Mouse (Mus musculus) frontal cortex, postnatal 14 days (tissue): ENCODE measurements around the gene Sipa1.

ENCODE experiments used
- DNase-seq, 2 experiments: peaks; one replicate each; pipeline ENCODE4 v3.0.0; 2022; ENCODE audit warnings: low spot score in 2 of 2

The Sipa1 gene

DNA sequence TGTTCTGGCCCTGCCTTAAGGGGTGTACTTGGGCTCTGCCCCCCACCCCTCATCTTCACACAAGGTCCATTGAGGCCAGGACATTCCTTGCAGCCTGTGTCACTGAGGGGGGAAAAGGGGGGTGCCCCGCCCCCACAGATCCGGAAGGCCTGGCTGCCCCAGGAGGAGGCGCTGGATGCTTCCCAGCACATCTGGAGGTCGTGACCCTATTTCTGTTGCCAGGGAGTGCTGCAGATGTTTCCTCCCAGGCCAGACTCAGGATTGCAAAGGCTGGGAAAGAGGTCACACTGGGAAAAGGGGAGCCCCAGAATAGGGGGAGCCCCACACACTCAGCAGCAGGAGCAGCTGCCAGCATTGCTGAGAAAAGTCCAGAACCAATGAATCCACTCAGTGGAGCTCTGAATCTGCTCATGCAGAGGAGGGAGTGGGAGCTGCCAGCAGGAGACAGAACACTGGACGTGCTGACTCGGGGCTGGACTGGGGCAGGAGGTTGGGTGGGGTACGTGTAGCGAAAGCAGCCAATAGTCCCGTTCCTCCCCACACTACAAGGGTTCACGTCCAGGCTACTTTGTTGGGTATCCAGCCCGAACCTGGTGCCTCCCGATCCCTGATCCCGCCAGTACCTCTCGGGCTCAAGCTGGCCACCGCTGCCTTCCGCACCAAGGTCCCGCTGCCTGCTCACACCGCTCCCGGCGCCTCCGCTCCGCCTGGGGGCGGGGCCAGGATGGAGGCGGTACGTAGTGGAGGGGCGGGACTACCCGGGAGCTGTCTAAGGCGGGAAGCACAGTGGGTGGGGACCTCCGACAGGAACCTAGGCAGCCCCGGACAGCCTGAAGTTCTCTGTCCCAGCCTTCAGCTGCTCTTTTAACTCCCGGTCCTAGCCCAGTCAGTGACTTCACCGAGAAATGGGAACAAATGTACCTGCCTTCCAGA lies at the start of gene Sipa1:
Gene Sipa1 (minus strand): TSS at position 727 of the 933 bp plus-strand sequence.
- peak; percentile 65 to 76 for DNase-seq

- DNase-seq = no peak
These were observed 49.7 kb upstream of the Sipa1 start for GRCm38 (mm10) chr19:5713255-5713654.

- DNase-seq = no peak
These were observed 48.5 kb upstream of the Sipa1 start for GRCm38 (mm10) chr19:5711907-5712460.

GRCm38 (mm10) chr19:5711218-5711617 lies 47.7 kb upstream of the Sipa1 start:
- DNase-seq = no peak

DNA sequence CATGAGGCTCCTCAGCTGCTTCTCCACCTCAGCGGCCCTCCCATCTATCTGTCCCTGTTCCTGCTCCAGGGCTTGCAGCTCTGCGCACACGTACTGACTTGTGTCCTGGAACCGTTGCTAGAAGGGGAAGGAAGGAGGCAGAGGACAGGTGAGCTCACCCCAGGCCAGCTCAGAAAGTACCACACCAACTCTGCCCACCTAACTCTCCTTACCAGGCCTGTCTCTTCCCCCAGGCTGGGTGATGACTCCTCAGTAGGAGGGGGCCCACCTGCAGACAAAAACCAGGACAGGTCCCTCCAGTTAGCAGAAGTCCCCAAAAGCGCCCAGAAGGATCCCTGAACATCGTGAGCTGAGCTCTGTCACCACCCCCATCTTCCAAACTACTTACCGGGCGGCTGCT lies 47.1 kb upstream of the Sipa1 start:
- no peak for DNase-seq

- no peak for DNase-seq
These were observed 46.6 kb upstream of the Sipa1 start for GRCm38 (mm10) chr19:5710068-5710467.

- DNase-seq = no peak
These were observed 41.5 kb upstream of the Sipa1 start for GRCm38 (mm10) chr19:5704801-5705571.

DNA sequence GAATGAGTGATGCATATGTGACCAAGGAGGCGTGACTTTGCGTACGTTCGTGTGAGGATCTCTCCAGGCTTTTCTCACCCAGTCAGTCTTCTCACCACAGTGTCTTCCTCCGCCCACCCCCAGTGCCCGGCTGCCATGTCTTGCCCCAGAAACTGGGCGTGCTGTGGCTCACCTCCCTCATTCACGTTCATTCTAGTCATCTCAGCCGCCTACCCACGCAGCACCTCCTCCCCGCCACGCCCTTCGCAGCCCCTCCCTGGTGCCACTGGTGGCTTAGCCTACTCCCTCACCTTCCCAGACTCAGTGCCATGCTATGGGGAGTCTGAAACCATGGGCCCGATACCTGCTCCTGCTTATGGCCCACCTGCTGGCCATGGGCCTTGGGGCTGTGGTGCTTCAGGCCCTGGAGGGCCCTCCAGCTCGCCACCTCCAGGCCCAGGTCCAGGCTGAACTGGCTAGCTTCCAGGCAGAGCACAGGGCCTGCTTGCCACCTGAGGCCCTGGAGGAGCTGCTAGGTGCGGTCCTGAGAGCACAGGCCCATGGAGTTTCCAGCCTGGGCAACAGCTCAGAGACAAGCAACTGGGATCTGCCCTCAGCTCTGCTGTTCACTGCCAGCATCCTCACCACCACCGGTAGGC lies 40.8 kb upstream of the Sipa1 start, which contains the start of gene Kcnk7:
Gene Kcnk7 (plus strand): TSS at position 205 of the 638 bp plus-strand sequence.
- DNase-seq = no peak

GRCm38 (mm10) chr19:5695849-5696462 lies 32.4 kb upstream of the Sipa1 start:
- DNase-seq = no peak

- no peak for DNase-seq
These were observed 30.3 kb upstream of the Sipa1 start for GRCm38 (mm10) chr19:5693801-5694200.

GRCm38 (mm10) chr19:5692913-5693396 lies 29.4 kb upstream of the Sipa1 start:
- DNase-seq = no peak

GRCm38 (mm10) chr19:5692086-5692912 lies 28.8 kb upstream of the Sipa1 start:
- DNase-seq = no peak

DNA sequence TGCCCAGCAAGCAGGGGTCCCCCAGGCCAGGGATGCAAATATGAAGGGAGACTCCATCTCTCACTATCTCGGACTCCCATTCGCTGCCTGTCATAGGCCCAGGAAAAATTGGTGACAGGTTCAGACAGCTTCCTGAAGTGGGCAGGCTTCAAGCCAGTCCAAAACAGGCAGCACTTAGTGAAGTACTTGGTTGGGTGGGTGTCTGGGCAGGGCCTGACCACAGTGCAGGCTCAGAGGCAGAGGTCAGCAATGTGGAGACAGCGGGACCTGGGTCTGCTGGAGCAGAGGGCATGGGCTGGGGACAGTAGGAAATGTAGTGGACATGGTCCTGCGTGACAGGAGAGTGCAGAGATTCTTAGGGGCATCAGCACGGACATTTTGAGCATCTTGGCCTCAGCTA lies 28.1 kb upstream of the Sipa1 start:
- no peak for DNase-seq

DNA sequence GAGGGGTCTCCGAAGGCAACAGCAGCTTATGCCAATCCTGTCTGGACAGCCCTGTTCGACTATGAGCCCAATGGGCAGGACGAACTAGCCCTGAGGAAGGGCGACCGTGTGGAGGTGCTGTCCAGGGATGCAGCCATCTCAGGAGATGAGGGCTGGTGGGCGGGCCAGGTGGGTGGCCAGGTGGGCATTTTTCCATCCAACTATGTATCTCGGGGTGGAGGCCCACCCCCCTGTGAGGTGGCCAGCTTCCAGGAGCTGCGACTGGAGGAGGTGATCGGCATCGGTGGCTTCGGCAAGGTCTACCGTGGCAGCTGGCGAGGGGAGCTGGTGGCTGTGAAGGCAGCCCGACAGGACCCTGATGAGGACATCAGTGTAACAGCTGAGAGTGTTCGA lies 26.8 kb upstream of the Sipa1 start:
- no peak for DNase-seq

- peak; percentile 58 to 61 for DNase-seq
These were observed 26.2 kb upstream of the Sipa1 start for GRCm38 (mm10) chr19:5689565-5690342.

GRCm38 (mm10) chr19:5689088-5689428 lies 25.6 kb upstream of the Sipa1 start:
- DNase-seq = no peak

- peak; percentile 97 for DNase-seq
These were observed 24.9 kb upstream of the Sipa1 start, which contains the start of the genes Map3k11 and Pcnx3 for GRCm38 (mm10) chr19:5688200-5689087. Gene Map3k11 (plus strand): TSS chr19:5688742. Gene Pcnx3 (minus strand): TSS chr19:5688908.

GRCm38 (mm10) chr19:5687738-5688137 lies 24.2 kb upstream of the Sipa1 start:
- no peak for DNase-seq
